Mouse (Mus musculus) liver, embryonic 16.5 days (tissue): ENCODE data around the gene Efnb1. TPM values are rescaled to one million over a fixed set of nuclear protein-coding genes. Genes with fewer than 3 reads are reported as not detected.

Experiments used
- ATAC-seq: fragments of 200-750 bp; cut with Nextera tagmentation; 2 replicates; pipeline ENCODE4 v1.8.0; 2017; ENCODE audit warnings: low read depth, mild to moderate bottlenecking, moderate number of reproducible peaks, moderate library complexity
- H3K27ac ChIP-seq: fragments of 300-500 bp; sonication (generic); 2 replicates; pipeline ENCODE4 v1.5.1; 2014; ENCODE audit warnings: mild to moderate bottlenecking, low read length
- H3K27me3 ChIP-seq: fragments of 300-500 bp; sonication (generic); 2 replicates; pipeline ENCODE4 v1.6.1; 2014; ENCODE audit warnings: low read depth, low read length, mixed read lengths; ENCODE audit not compliant: control insufficient read depth, insufficient read depth
- H3K36me3 ChIP-seq: fragments of 300-500 bp; sonication (generic); 2 replicates; pipeline ENCODE4 v1.6.1; 2014; ENCODE audit warnings: mild to moderate bottlenecking; ENCODE audit not compliant: control insufficient read depth, insufficient read depth
- H3K4me1 ChIP-seq: fragments of 300-500 bp; sonication (generic); 2 replicates; pipeline ENCODE4 v1.6.1; 2014; ENCODE audit warnings: low read depth, low read length, mixed read lengths; ENCODE audit not compliant: control insufficient read depth
- H3K4me2 ChIP-seq: fragments of 300-500 bp; sonication (generic); 2 replicates; pipeline ENCODE4 v1.6.1; 2014; ENCODE audit warnings: low read depth, low read length, mixed read lengths
- H3K4me3 ChIP-seq: fragments of 300-500 bp; sonication (generic); 2 replicates; pipeline ENCODE4 v1.5.1; 2014; ENCODE audit warnings: low read depth, mild to moderate bottlenecking, low read length
- H3K9ac ChIP-seq: fragments of 300-500 bp; sonication (generic); 2 replicates; pipeline ENCODE4 v1.6.1; 2014; ENCODE audit warnings: low read depth, low read length
- H3K9me3 ChIP-seq: fragments of 300-500 bp; sonication (generic); replicated peaks from 2 replicates; pipeline ENCODE4 v1.6.1; 2016; ENCODE audit warnings: low read length; ENCODE audit not compliant: control insufficient read depth
- WGBS: fragments of 180-500 bp; shearing (Covaris S2); extraction: QIAGEN DNeasy Blood & Tissue Kit; methylation state at CpG from one replicate; pipeline ENCODE4 v1.1.7; 2014; ENCODE audit not compliant: insufficient replicate concordance; 5-methylcytosine and 5-hydroxymethylcytosine counted together
- polyA plus RNA-seq: library from polyadenylated mRNA; unstranded; fragments of >200 nt; fragmentation: Nextera tagmentation; extraction: Ambion mirVana; gene quantifications from 2 replicates; pipeline ENCODE4 v1.2.1, GENCODE M21; 2015

Gene Efnb1
- polyA plus RNA-seq, 1 experiment from 2014 or later: 4.2 TPM

DNA sequence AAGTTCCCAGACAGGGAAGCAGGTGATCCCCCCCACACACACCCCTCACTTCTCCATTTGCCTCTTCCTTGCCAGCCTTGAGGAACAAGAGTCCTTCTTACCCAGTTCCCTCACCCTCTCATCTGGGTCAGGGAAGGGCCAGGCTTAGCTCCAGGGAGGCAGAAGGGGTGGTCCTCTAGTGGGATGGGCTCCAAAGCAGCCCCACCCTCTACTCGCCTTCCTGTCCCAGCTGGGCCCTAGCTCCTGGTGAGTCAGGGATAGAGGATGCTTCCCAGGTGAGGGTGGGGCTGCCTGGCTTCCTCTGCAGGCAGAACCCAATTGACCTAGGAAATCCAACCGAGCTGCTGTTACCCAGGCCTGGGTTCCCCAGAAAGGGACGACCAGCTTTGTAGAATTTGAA lies 14.8 kb downstream of the Efnb1 start:
- H3K9me3 ChIP-seq: no peaks in the 10 kb centered on the region
- H3K27ac ChIP-seq: no peak overlapping the region
- H3K36me3 ChIP-seq: no peaks in the 10 kb centered on the region
- H3K27me3 ChIP-seq: no peaks in the 10 kb centered on the region
- H3K4me2 ChIP-seq: no peak overlapping the region
- H3K4me1 ChIP-seq: no peaks in the 10 kb centered on the region; the same call in 1 of the 2 replicates
- ATAC-seq: no peak
- H3K4me3 ChIP-seq: no peak overlapping the region
- WGBS: 45% methylated on average over 3 of the region's 3 CpGs
- H3K9ac ChIP-seq: no peak overlapping the region

GRCm38 (mm10) chrX:99151434-99151833 lies 15.5 kb downstream of the Efnb1 start:
- H3K4me1 ChIP-seq: no peaks in the 10 kb centered on the region; the same call in 1 of the 2 replicates
- no peak overlapping the region for H3K4me3 ChIP-seq
- H3K27me3 ChIP-seq: no peaks in the 10 kb centered on the region
- no peaks in the 10 kb centered on the region for H3K36me3 ChIP-seq
- no peak overlapping the region for H3K4me2 ChIP-seq
- H3K9ac ChIP-seq: no peak overlapping the region
- no peak overlapping the region for H3K27ac ChIP-seq
- H3K9me3 ChIP-seq: no peaks in the 10 kb centered on the region
- WGBS: 43% methylated on average over 4 of the region's 4 CpGs
- no peak for ATAC-seq

DNA sequence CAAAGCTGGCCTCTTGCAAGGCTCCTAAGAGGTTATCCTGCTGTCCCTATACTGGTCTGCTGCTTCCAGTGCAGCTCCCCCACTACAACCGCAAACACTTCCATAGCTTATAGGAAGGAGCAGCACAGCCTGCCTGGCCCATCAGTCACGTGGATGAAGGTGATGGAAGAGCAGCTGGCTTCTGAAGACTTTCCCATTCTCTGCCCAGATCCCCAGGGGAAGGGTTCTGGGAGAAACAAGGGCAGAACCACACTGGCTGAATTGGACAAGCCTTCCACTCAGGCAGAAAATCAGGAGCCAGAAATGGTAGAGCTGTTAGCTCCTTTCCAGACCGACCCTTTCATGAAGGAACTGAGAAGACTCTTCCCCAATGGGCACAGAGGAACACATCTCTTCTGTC lies 16.2 kb downstream of the Efnb1 start:
- Histone ChIP-seq H3K27me3 (no peaks in the 10 kb centered on the region), H3K27ac (no peak overlapping the region), H3K9me3 (no peaks in the 10 kb centered on the region), H3K36me3 (no peaks in the 10 kb centered on the region), H3K4me1 (no peaks in the 10 kb centered on the region; the same call in 1 of the 2 replicates), H3K4me3 (no peak overlapping the region), H3K4me2 (no peak overlapping the region), H3K9ac (no peak overlapping the region)
- 51% methylated on average over 3 of the region's 3 CpGs for WGBS
- no peak for ATAC-seq

DNA sequence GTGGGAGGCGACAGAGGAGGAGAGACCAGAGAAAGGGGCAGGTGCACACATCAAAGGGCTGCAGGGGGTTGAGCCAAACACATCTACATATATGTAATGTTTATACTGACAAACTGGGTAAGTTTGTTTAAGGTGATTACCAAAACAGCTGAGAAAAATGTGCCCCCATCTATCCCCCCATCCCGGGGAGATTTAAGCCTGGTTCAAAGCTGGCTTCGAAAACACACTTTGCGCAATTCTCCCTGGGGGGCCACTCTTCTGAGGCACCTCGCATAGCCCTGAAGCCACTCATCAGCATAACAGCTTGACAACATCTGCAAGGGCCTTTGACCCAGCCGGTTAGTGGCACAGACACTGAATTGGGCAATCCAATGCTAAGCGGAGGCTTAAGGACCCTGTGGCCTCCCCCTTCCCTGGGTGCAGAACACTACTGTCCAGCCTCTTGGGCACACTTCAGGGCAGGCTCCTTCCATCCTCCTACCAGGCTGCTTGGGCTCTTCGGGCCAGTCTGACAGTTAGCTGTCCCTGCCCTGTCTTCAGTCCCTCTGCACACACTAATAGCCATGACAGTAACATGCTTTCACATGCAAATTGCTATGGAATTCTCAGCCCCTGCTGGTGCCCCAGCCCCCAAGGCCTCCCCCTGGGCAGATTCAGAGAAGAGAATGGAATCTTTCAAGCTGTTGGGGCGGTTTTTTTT lies 16.8 kb downstream of the Efnb1 start:
- Histone ChIP-seq H3K4me1 (no peaks in the 10 kb centered on the region; the same call in 1 of the 2 replicates), H3K27ac (no peak overlapping the region)
- ATAC-seq: peak; percentile 33; the same call in 1 of the 2 replicates

DNA sequence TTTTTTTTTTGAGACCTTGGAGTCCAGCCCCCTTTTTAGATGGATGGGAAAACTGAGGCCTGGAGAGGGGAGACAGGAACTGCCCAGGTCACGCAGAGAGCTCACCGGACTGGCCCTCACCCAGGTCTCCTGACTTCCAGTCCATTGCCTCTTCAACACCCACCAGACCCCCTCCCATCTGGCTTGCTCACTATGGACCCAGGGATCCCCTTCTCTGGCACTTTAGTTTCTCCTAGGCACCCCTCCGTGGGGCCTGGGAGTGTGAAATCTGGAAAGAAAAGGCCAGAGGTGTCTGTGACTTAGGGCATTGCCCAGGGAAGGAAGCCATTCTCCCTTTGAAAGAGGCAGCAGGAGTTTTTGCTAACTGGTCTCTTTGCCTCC lies 17.3 kb downstream of the Efnb1 start:
- WGBS: 48% methylated on average over 3 of the region's 3 CpGs

More for the DNA sequence above, 16.8 kb downstream of the Efnb1 start:
- no peaks in the 10 kb centered on the region for H3K27me3 ChIP-seq
- WGBS: 43% methylated on average over 9 of the region's 9 CpGs
- no peaks in the 10 kb centered on the region for H3K36me3 ChIP-seq
- no peak overlapping the region for H3K4me3 ChIP-seq
- no peaks in the 10 kb centered on the region for H3K9me3 ChIP-seq
- H3K9ac ChIP-seq: no peak overlapping the region
- no peak overlapping the region for H3K4me2 ChIP-seq

DNA sequence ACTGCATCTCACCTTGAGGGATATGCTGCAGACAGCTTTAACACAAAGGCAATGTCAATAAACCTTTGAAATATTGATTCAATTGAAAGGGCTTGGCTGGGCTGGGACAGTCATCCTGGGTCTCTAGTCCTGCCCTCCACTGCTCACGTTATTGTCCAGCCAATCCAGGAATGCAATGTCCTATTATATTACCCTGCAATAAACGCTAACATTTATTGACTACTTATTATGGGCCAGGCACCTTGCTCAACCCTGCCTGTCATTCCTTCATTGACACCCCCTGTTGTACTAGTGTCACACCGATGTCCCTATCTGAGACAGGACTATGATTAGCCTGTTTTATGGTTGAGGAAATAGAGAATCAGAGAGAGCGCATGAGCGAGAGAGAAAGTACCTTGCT lies 18.4 kb downstream of the Efnb1 start:
- H3K4me3 ChIP-seq: no peak overlapping the region
- no peaks in the 10 kb centered on the region for H3K36me3 ChIP-seq
- no peak overlapping the region for H3K4me2 ChIP-seq
- H3K27ac ChIP-seq: no peak overlapping the region
- 71% methylated on average over 5 of the region's 5 CpGs for WGBS
- H3K4me1 ChIP-seq: no peaks in the 10 kb centered on the region
- no peak for ATAC-seq
- no peak overlapping the region for H3K9ac ChIP-seq
- no peaks in the 10 kb centered on the region for H3K9me3 ChIP-seq
- no peaks in the 10 kb centered on the region for H3K27me3 ChIP-seq

More for the DNA sequence above, 17.3 kb downstream of the Efnb1 start:
- Histone ChIP-seq H3K4me1 (no peaks in the 10 kb centered on the region; the same call in 1 of the 2 replicates), H3K9me3 (no peaks in the 10 kb centered on the region), H3K9ac (no peak overlapping the region), H3K36me3 (no peaks in the 10 kb centered on the region), H3K27ac (no peak overlapping the region), H3K4me2 (no peak overlapping the region), H3K4me3 (no peak overlapping the region), H3K27me3 (no peaks in the 10 kb centered on the region)
- ATAC-seq: no peak

DNA sequence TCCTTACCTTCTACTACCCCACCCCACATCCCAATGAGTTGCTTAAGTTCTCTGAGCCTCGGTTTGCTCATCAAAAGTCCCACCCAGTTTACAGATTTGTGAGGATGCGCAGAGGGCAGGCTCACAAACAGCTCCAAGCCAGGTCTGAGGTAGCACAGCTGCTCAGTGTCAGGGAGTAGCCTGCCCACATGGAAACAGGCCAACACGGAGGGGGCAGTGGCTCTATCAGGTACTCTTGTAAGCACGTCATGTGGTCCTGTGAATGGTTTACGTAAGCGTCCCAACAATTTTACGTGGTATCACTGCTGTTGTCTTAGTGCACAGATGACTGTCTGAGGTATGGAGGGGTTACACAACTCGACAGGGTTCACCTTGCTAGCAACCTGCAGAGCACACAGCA lies 23.1 kb downstream of the Efnb1 start:
- 49% methylated on average over 8 of the region's 8 CpGs for WGBS
- Histone ChIP-seq H3K9ac (no peak overlapping the region), H3K27ac (no peak overlapping the region), H3K4me2 (no peak overlapping the region), H3K9me3 (no peaks in the 10 kb centered on the region), H3K4me1 (no peaks in the 10 kb centered on the region), H3K4me3 (no peak overlapping the region), H3K36me3 (no peaks in the 10 kb centered on the region), H3K27me3 (no peaks in the 10 kb centered on the region)
- peak; percentile 72 for ATAC-seq

- 29% methylated on average over 2 of the region's 2 CpGs for WGBS
- H3K9me3 ChIP-seq: no peaks in the 10 kb centered on the region
- H3K4me1 ChIP-seq: no peaks in the 10 kb centered on the region
- no peaks in the 10 kb centered on the region for H3K36me3 ChIP-seq
- H3K27me3 ChIP-seq: no peaks in the 10 kb centered on the region; the same call in 1 of the 2 replicates
- H3K4me2 ChIP-seq: no peak overlapping the region
- no peak overlapping the region for H3K27ac ChIP-seq
- H3K9ac ChIP-seq: no peak overlapping the region
- H3K4me3 ChIP-seq: no peak overlapping the region
- no peak for ATAC-seq
Observed at GRCm38 (mm10) chrX:99164111-99164510, 28.2 kb downstream of the Efnb1 start.

- no peak overlapping the region for H3K9ac ChIP-seq
- no peak overlapping the region for H3K4me2 ChIP-seq
- 45% methylated on average over 4 of the region's 4 CpGs for WGBS
- no peak overlapping the region for H3K4me3 ChIP-seq
- H3K27ac ChIP-seq: no peak overlapping the region
- no peak for ATAC-seq
- no peaks in the 10 kb centered on the region for H3K9me3 ChIP-seq
- H3K4me1 ChIP-seq: no peaks in the 10 kb centered on the region
- H3K36me3 ChIP-seq: no peaks in the 10 kb centered on the region
- no peaks in the 10 kb centered on the region; the same call in 1 of the 2 replicates for H3K27me3 ChIP-seq
Observed at GRCm38 (mm10) chrX:99164855-99165368, 29.0 kb downstream of the Efnb1 start.
